Mouse (Mus musculus) frontal cortex, postnatal 36 days (tissue): ENCODE results near the gene Cfap52.
A peak's percentile ranks its signal among the peaks of the same experiment; 100 is the strongest.

ENCODE experiments used
- DNase-seq, 2 experiments: peaks; one replicate each; pipeline ENCODE4 v3.0.0; 2022; ENCODE audit warnings: low spot score in 2 of 2

The Cfap52 gene

DNA sequence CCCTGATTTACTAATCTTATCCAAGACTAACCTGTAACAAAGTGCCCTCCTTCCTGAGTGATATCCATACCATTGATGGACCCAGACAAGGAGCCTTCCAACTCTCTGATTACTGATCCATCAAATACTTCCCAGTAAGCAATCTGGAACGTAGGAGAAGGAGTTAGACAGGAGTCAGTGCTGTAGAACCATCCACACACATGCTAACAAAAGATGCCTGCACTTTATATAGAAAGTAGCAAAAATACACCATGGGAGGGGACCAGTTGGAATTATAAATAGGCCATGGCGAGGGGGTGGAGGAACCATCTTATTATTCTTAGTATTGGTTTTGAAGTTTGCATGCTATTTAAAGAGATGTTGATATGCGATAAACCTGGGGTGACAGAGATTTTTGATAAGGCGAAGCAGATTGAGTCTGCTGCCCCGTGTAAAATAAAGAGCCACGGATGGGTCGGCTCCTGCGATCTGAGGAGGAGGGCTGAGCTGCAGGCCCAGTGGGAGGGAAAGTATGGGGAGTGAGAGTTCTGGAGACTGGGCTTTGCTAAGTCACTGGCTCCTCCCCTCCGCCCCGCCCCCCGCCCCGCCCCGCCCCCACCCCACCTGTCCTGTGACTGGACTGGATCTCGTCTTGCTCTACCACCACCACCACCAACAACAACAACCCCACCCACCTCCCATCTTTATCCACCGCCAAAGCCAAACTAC lies 38.9 kb downstream of the Cfap52 start:
- DNase-seq = peak in 1 of 2 experiments; percentile 65

- DNase-seq = peak; percentile 17 to 49
These were observed 40.5 kb downstream of the Cfap52 start for GRCm38 (mm10) chr11:67925000-67925399.

DNA sequence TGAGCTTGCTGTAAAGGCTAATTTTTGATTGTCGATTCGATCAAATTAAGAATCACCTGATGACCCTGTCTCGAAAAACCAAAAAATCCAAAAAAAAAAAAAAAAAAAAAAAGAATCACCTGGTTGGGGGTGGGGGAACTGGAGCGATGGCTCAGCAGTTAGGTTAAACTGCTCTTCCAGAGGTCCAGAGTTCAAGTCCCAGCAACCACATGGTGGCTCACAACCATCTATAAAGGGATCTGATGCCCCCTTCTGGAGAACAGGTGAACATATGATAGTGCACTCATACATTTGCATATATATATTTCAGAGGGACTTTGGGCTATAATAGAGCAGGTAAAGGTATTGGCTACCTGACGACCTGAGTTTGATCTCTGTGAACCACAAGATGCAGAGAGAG lies 41.7 kb downstream of the Cfap52 start:
- DNase-seq = no peak

- peak; percentile 49 to 64 for DNase-seq
These were observed 42.7 kb downstream of the Cfap52 start for GRCm38 (mm10) chr11:67922755-67923125.

- DNase-seq = peak; percentile 18 to 28
These were observed 43.4 kb downstream of the Cfap52 start, which contains the start of gene Usp43 for GRCm38 (mm10) chr11:67921827-67922754. Gene Usp43 (minus strand): TSS chr11:67922153.

GRCm38 (mm10) chr11:67921091-67921826 lies 44.2 kb downstream of the Cfap52 start:
- DNase-seq = peak; percentile 23 to 35

DNA sequence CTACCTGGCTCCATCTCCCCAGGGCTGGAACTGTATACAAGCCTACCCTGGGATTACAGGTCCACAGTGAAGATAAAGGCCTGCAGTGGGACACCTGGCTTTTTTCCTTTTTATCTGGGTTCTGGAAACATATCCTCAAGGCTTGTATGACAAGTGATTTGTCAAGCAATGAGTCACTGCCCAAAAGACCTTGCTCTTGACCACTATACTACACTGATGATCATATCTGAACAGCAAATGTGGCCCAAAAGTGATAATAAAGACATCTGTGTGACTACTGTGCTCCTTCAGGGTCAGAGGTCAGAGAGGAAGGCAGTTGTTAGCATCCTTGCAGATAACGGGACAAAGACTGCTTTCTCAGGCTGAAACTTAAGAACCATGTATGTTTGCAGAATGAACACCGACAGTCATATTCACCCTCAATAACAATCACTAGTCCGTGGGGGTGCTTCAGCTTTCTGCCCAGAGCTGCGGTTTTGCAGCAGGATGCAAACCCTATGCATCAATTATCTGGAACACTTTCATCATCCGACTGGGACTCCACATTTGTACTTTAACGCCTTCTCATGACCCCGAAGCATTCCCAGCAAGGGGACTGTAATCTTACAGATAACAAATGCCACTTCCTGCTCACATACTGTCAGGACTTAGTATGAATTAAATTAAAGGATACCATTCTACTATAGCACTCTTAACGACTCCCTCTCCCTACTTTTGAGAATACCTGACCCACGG lies 45.1 kb downstream of the Cfap52 start:
- DNase-seq = no peak

- DNase-seq = peak in 1 of 2 experiments; percentile 11
These were observed 45.9 kb downstream of the Cfap52 start for GRCm38 (mm10) chr11:67919593-67919992.

DNA sequence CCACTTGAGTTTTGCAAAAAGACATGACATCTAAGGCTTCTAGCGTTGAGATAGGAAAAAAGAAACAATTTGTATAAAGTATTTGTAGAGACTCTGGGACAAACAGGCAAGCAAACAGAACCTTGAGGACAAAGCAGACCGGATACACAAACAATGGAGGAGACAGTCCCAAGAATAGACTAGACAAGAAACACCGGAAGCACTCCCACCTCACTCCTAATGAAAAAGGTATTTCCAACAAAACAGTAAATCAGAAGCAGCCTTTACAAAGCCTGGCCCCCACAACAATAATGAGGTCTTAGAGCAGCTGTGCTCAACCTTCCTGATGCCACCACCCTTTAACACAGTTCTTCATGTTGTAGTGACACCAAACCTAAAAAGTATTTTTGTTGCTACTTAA lies 48.3 kb downstream of the Cfap52 start:
- no peak for DNase-seq

DNA sequence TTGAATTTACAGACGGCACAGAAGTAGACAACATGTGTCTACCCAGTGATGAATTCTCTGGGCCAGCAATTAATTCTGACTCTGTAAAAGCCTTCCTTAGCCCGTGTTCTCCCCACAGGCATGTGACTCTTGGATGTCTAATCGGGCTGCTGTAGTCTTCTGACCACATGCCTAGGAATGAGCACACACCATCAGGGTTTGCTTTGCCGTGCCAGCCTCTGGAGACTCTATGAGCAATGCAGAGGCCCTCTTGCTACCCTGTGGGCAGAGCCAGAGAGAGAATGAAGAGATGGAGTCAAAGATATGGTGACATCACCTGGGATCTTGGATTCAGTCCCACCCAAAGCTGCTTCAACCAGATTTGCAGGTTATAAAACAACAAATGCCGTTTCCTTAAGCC lies 54.4 kb downstream of the Cfap52 start:
- no peak for DNase-seq

DNA sequence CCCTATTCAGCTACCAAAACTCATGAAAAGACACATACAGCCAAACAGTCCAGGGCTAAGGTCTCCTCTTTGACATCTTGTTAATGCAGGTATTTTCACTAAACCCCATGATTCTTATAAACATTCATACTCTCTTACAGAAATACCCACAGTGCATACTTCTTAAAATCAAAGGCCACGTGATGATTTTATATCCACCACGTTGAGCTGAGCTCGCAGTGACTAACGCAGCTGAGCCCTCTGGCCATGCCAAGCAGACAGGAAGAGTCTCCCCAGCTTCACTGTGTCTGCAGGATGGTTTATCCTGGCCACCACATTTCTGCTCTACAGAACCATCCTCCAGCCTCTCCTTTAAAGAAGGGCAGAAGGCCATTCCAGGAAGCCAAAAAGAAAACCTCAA lies 61.7 kb downstream of the Cfap52 start:
- DNase-seq = no peak

DNA sequence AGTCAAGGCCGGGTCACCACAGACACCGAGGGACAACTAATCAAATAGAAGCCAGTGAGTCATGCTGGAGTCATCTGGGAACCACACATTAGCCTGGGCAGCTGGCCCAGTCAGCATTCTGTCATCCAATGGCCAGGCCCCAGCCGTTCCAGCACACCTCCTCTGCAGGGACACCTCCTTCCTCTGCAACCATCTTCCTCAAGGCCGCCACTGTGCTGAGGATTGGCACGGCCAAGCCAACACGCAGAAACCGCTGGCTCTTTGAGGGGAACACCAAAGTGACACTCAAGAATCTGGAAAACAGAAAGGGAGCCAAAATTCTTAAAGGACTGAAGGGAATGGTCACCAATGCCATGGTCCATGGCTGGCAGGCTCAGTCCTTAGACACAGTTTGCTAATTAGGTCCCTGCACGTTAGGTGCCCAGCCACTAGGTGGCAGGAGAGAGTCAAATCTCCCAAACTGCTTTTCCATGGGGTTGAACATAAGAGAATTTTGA lies 68.3 kb downstream of the Cfap52 start:
- peak; percentile 65 to 69 for DNase-seq

DNA sequence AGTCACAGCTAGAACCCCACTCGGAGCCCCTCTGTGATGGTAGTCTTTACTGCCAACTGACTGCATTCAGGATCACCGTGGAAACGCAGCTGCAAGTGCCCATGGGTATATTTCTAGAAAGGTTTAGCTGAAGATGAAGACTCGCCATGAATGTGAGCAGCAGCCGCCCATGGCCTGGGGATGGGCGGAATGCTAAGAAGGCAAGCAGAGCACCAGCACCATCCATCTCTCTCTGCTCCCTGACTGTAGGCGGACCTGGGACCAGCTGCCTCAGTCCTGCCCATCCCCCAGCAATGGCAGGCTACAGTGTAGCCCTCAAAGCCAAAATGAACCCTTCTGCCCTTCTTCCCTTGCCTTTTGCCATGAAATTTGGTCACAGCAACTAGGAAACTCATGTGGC lies 69.8 kb downstream of the Cfap52 start:
- no peak for DNase-seq

DNA sequence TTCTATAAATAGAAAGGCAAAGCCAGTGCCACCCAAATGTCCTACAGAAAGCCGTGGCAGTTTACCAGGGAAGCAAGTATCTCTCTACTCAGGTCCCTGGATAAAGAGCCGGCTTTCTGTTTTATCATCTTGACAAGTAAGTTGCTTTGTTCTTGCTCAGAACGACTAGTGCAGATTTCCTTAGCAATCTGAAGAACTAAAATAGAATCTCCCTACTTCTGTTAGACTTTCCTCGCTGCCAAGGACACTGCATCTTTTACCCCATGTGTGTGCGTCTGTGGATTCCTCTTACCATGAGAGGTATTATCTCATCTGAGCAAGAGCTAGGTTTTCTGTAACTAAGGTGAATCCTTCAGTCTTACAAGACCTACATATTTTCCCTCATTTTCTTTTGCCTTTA lies 76.9 kb downstream of the Cfap52 start:
- DNase-seq = peak in 1 of 2 experiments; percentile 11

GRCm38 (mm10) chr11:67885921-67886320 lies 79.5 kb downstream of the Cfap52 start:
- DNase-seq = no peak
